Mouse (Mus musculus) ES-Bruce4 (cell line): Measurements from ENCODE around the gene Sds. TPM values are rescaled to one million over a fixed set of nuclear protein-coding genes. Genes with fewer than 3 reads are reported as not detected.

Experiments
- H3K27ac ChIP-seq: 2 replicates; pipeline ENCODE4 v1.5.1; 2012; ENCODE audit warnings: low read length, inconsistent platforms; ENCODE audit not compliant: insufficient read depth
- H3K27me3 ChIP-seq: 2 replicates; pipeline ENCODE4 v1.6.1; 2012; ENCODE audit warnings: mild to moderate bottlenecking, low read length, inconsistent platforms; ENCODE audit not compliant: control insufficient read depth, poor library complexity, insufficient read depth, severe bottlenecking
- H3K36me3 ChIP-seq: 2 replicates; pipeline ENCODE4 v1.6.1; 2012; ENCODE audit warnings: inconsistent platforms, mild to moderate bottlenecking, low read length, moderate library complexity; ENCODE audit not compliant: control insufficient read depth, poor library complexity, insufficient read depth, severe bottlenecking
- H3K4me1 ChIP-seq: one replicate; pipeline ENCODE4 v1.8.1; 2011; ENCODE audit warnings: low read length; ENCODE audit not compliant: control insufficient read depth, insufficient read depth
- H3K4me3 ChIP-seq: 2 replicates; pipeline ENCODE4 v1.5.1; 2011; ENCODE audit warnings: low read depth, mild to moderate bottlenecking, low read length
- H3K9ac ChIP-seq: 2 replicates; pipeline ENCODE4 v1.6.1; 2012; ENCODE audit warnings: low read depth, mild to moderate bottlenecking, inconsistent platforms; ENCODE audit not compliant: poor library complexity, severe bottlenecking
- H3K9me3 ChIP-seq: replicated peaks from 2 replicates; pipeline ENCODE4 v1.6.1; 2012; ENCODE audit warnings: mild to moderate bottlenecking, low read length, inconsistent platforms; ENCODE audit not compliant: control insufficient read depth, poor library complexity, insufficient read depth, severe bottlenecking
- CTCF ChIP-seq: IDR thresholded peaks from one replicate; pipeline ENCODE4 v1.8.1; 2011; ENCODE audit warnings: low read depth, low read length
- EP300 ChIP-seq: IDR thresholded peaks from 2 replicates; pipeline ENCODE4 v1.6.1; 2011; ENCODE audit warnings: low read depth, low read length; ENCODE audit not compliant: insufficient read depth
- POLR2A ChIP-seq: IDR thresholded peaks from one replicate; pipeline ENCODE4 v1.8.1; 2011; ENCODE audit warnings: low read length; ENCODE audit not compliant: insufficient read depth
- polyA plus RNA-seq: library from polyadenylated mRNA; stranded (reverse); fragments of >200 nt; gene quantifications from 2 replicates; pipeline ENCODE4 v1.2.4, GENCODE M21; 2011; ENCODE audit warnings: low read depth; ENCODE audit not compliant: missing spikeins, insufficient read depth, insufficient read length

Sds gene
- polyA plus RNA-seq, 1 experiment: not detected

GRCm38 (mm10) chr5:120525737-120526136, 49.4 kb downstream of the Sds start:
- TF ChIP-seq POLR2A (no peak), EP300 (peak; percentile 61; the same call in 1 of the 2 replicates), CTCF (peak; percentile 85)
- Histone ChIP-seq H3K9ac (no peak overlapping the region), H3K9me3 (no peaks in the 10 kb centered on the region), H3K4me1 (peaks cover 6% of the 10 kb centered on the region), H3K27me3 (no peaks in the 10 kb centered on the region), H3K36me3 (no peaks in the 10 kb centered on the region), H3K4me3 (no peak overlapping the region), H3K27ac (no peak overlapping the region)

GRCm38 (mm10) chr5:120526311-120526710, 50.0 kb downstream of the Sds start:
- Histone ChIP-seq H3K36me3 (no peaks in the 10 kb centered on the region), H3K9me3 (no peaks in the 10 kb centered on the region), H3K4me1 (peaks cover 6% of the 10 kb centered on the region), H3K9ac (no peak overlapping the region), H3K4me3 (no peak overlapping the region), H3K27ac (no peak overlapping the region), H3K27me3 (no peaks in the 10 kb centered on the region)
- TF ChIP-seq CTCF (no peak), EP300 (no peak), POLR2A (no peak)

- TF ChIP-seq EP300 (no peak), CTCF (no peak), POLR2A (no peak)
- no peaks in the 10 kb centered on the region for H3K9me3 ChIP-seq
- no peaks in the 10 kb centered on the region for H3K36me3 ChIP-seq
- peaks cover 6% of the 10 kb centered on the region for H3K4me1 ChIP-seq
- no peak overlapping the region for H3K27ac ChIP-seq
- no peaks in the 10 kb centered on the region for H3K27me3 ChIP-seq
- H3K4me3 ChIP-seq: no peak overlapping the region
- H3K9ac ChIP-seq: no peak overlapping the region
Measured at GRCm38 (mm10) chr5:120527296-120527964, 51.1 kb downstream of the Sds start.

GRCm38 (mm10) chr5:120531631-120532030, 55.3 kb downstream of the Sds start:
- H3K4me1 ChIP-seq: peaks cover 3% of the 10 kb centered on the region
- TF ChIP-seq POLR2A (no peak), EP300 (no peak), CTCF (no peak)
- no peak overlapping the region for H3K27ac ChIP-seq

More at GRCm38 (mm10) chr5:120531631-120532030, 55.3 kb downstream of the Sds start:
- no peak overlapping the region for H3K9ac ChIP-seq
- H3K36me3 ChIP-seq: no peaks in the 10 kb centered on the region
- no peaks in the 10 kb centered on the region for H3K9me3 ChIP-seq
- H3K4me3 ChIP-seq: no peak overlapping the region
- no peaks in the 10 kb centered on the region for H3K27me3 ChIP-seq

Other genes with a start within 250 kb of the Sds start
- 0.24 TPM in 1 of 2 replicates, not detected in the other for gene Lhx5, start 44.8 kb upstream of the Sds start, polyA plus RNA-seq
- gene Sdsl, start 3.7 kb upstream of the Sds start, polyA plus RNA-seq: not detected in 2 replicates
- 19.1 and 22.1 TPM in 2 replicates for gene Plbd2, start 27.1 kb downstream of the Sds start, polyA plus RNA-seq
- gene Slc8b1, start 34.6 kb downstream of the Sds start, polyA plus RNA-seq: 17.7 and 19.1 TPM in 2 replicates
- 13.2 and 17.1 TPM in 2 replicates for gene Tpcn1, start 112.1 kb downstream of the Sds start, polyA plus RNA-seq
- 0.37 and 0.43 TPM in 2 replicates for gene Iqcd, start 112.5 kb downstream of the Sds start, polyA plus RNA-seq
- 13.0 and 13.1 TPM in 2 replicates for gene Rita1, start 136.1 kb downstream of the Sds start, polyA plus RNA-seq
- gene Ddx54, start 136.2 kb downstream of the Sds start, polyA plus RNA-seq: 49.7 and 49.9 TPM in 2 replicates
- gene Cfap73, start 157.7 kb downstream of the Sds start, polyA plus RNA-seq: not detected in 2 replicates
- 2.0 and 3.5 TPM in 2 replicates for gene Rasal1, start 172.3 kb downstream of the Sds start, polyA plus RNA-seq
- 19.1 and 21.0 TPM in 2 replicates for gene Dtx1, start 235.4 kb downstream of the Sds start, polyA plus RNA-seq